Mouse (Mus musculus) olfactory bulb, adult 2 months (tissue): ENCODE measurements around the gene Cnst.

Source experiments
- CTCF ChIP-seq: fragments of 200-500 bp; IDR thresholded peaks from 2 replicates; pipeline ENCODE4 v1.5.1; 2012; ENCODE audit warnings: low read depth, mild to moderate bottlenecking, low read length, moderate library complexity; ENCODE audit not compliant: insufficient read depth
- POLR2A ChIP-seq: fragments of 200-500 bp; IDR thresholded peaks from 2 replicates; pipeline ENCODE4 v1.6.1; 2012; ENCODE audit warnings: mild to moderate bottlenecking, low read depth, low read length, moderate library complexity; ENCODE audit not compliant: insufficient read depth

- TF ChIP-seq CTCF (no peak), POLR2A (no peak)
These were observed 5.8 kb downstream of the Cnst start for GRCm38 (mm10) chr1:179551921-179552320.
